Mouse (Mus musculus) hindbrain, embryonic 16.5 days (tissue): ENCODE results near the gene Tacc3. TPM values are rescaled to one million over a fixed set of nuclear protein-coding genes. Genes with fewer than 3 reads are reported as not detected.
A peak's percentile ranks its signal among the peaks of the same experiment; 100 is the strongest.

ENCODE experiments used
- ATAC-seq: fragments of 200-750 bp; cut with Nextera tagmentation; 2 replicates; pipeline ENCODE4 v1.8.0; 2017; ENCODE audit warnings: moderate TSS enrichment, moderate library complexity
- H3K27ac ChIP-seq: fragments of 300-500 bp; sonication (generic); 2 replicates; pipeline ENCODE4 v1.5.1; 2014; ENCODE audit warnings: low read depth, mild to moderate bottlenecking, control low read depth, low read length, moderate library complexity
- H3K27me3 ChIP-seq: fragments of 300-500 bp; sonication (generic); replicated peaks from 2 replicates; pipeline ENCODE4 v1.6.1; 2014; ENCODE audit warnings: low read length; ENCODE audit not compliant: control insufficient read depth, insufficient read depth
- H3K36me3 ChIP-seq: fragments of 300-500 bp; sonication (generic); 2 replicates; pipeline ENCODE4 v1.6.1; 2014; ENCODE audit warnings: mild to moderate bottlenecking, low read length, moderate library complexity, mixed read lengths; ENCODE audit not compliant: control insufficient read depth, insufficient read depth
- H3K4me1 ChIP-seq: fragments of 300-500 bp; sonication (generic); 2 replicates; pipeline ENCODE4 v1.6.1; 2014; ENCODE audit warnings: low read depth, low read length; ENCODE audit not compliant: control insufficient read depth, insufficient read depth
- H3K4me2 ChIP-seq: fragments of 300-500 bp; sonication (generic); 2 replicates; pipeline ENCODE4 v1.6.1; 2014; ENCODE audit warnings: mild to moderate bottlenecking, low read length, control low read depth, moderate library complexity
- H3K4me3 ChIP-seq: fragments of 300-500 bp; sonication (generic); 2 replicates; pipeline ENCODE4 v1.5.1; 2014; ENCODE audit warnings: mild to moderate bottlenecking, low read length, control low read depth, moderate library complexity
- H3K9ac ChIP-seq: fragments of 300-500 bp; sonication (generic); 2 replicates; pipeline ENCODE4 v1.6.1; 2014; ENCODE audit warnings: low read depth, mild to moderate bottlenecking, control low read depth, low read length, moderate library complexity
- H3K9me3 ChIP-seq: fragments of 300-500 bp; sonication (generic); 2 replicates; pipeline ENCODE4 v1.6.1; 2014; ENCODE audit warnings: mild to moderate bottlenecking, low read length, moderate library complexity; ENCODE audit not compliant: control insufficient read depth
- WGBS: fragments of 180-500 bp; shearing (Covaris S2); extraction: QIAGEN DNeasy Blood & Tissue Kit; methylation state at CpG from one replicate; pipeline ENCODE4 v1.1.7; 2014; 5-methylcytosine and 5-hydroxymethylcytosine counted together
- polyA plus RNA-seq: library from polyadenylated mRNA; unstranded; fragments of >200 nt; fragmentation: Nextera tagmentation; extraction: Ambion mirVana; gene quantifications from 2 replicates; pipeline ENCODE4 v1.2.1, GENCODE M21; 2015

Tacc3 gene
- polyA plus RNA-seq = 42.2 and 46.0 TPM in 2 replicates

- peak; percentile 97 for ATAC-seq
- H3K4me1 ChIP-seq = peaks cover 22% of the 10 kb centered on the region
- peak within 1 kb of the TSS; percentile 90 for H3K4me2 ChIP-seq
- peak within 1 kb of the TSS; percentile 84 for H3K9ac ChIP-seq
- 0 out of 2 replicates have a peak, but pooled peaks cover 4% of the 10 kb centered on the region for H3K36me3 ChIP-seq
- H3K27ac ChIP-seq = peak within 1 kb of the TSS; percentile 98
- H3K27me3 ChIP-seq = no peaks in the 10 kb centered on the region
- no peaks in the 10 kb centered on the region for H3K9me3 ChIP-seq
- under 1% methylated on average over 57 of the region's 60 CpGs for WGBS
- H3K4me3 ChIP-seq = peak within 1 kb of the TSS; percentile 86
Observed at GRCm38 (mm10) chr5:33657787-33658663, at the start of gene Tacc3, which contains the start of gene Tmem129. Gene Tacc3, plus strand, starts transcription at chr5:33658128. Gene Tmem129, minus strand, starts transcription at chr5:33658416.

GRCm38 (mm10) chr5:33609226-33609625 is 48.7 kb upstream of the Tacc3 start:
- Histone ChIP-seq H3K9me3 (no peaks in the 10 kb centered on the region), H3K27ac (no peak overlapping the region), H3K9ac (no peak overlapping the region), H3K4me1 (no peaks in the 10 kb centered on the region), H3K4me2 (no peak overlapping the region), H3K4me3 (no peak overlapping the region), H3K27me3 (no peaks in the 10 kb centered on the region), H3K36me3 (0 out of 2 replicates have a peak, but pooled peaks cover 6% of the 10 kb centered on the region)
- no peak for ATAC-seq
- WGBS = 89% methylated on average over 1 of the region's 1 CpGs

- WGBS = 100% methylated on average over 1 of the region's 1 CpGs
- Histone ChIP-seq H3K36me3 (0 out of 2 replicates have a peak, but pooled peaks cover 6% of the 10 kb centered on the region), H3K27me3 (no peaks in the 10 kb centered on the region), H3K4me3 (no peak overlapping the region), H3K4me1 (no peaks in the 10 kb centered on the region), H3K9me3 (no peaks in the 10 kb centered on the region), H3K27ac (no peak overlapping the region), H3K4me2 (no peak overlapping the region), H3K9ac (no peak overlapping the region)
- no peak for ATAC-seq
Observed at GRCm38 (mm10) chr5:33611795-33612194, 46.1 kb upstream of the Tacc3 start.

GRCm38 (mm10) chr5:33614391-33614790 is 43.5 kb upstream of the Tacc3 start:
- no peaks in the 10 kb centered on the region for H3K9me3 ChIP-seq
- H3K4me1 ChIP-seq = no peaks in the 10 kb centered on the region
- H3K27me3 ChIP-seq = no peaks in the 10 kb centered on the region
- 0 out of 2 replicates have a peak, but pooled peaks cover 2% of the 10 kb centered on the region for H3K36me3 ChIP-seq
- 90% methylated on average over 6 of the region's 6 CpGs for WGBS
- H3K4me2 ChIP-seq = no peak overlapping the region
- no peak overlapping the region for H3K4me3 ChIP-seq
- H3K9ac ChIP-seq = no peak overlapping the region
- no peak for ATAC-seq
- no peak overlapping the region for H3K27ac ChIP-seq

- no peak for ATAC-seq
- Histone ChIP-seq H3K27ac (no peak overlapping the region), H3K9me3 (no peaks in the 10 kb centered on the region), H3K27me3 (no peaks in the 10 kb centered on the region), H3K4me2 (no peak overlapping the region), H3K9ac (no peak overlapping the region), H3K4me3 (no peak overlapping the region), H3K36me3 (no peaks in the 10 kb centered on the region), H3K4me1 (no peaks in the 10 kb centered on the region)
- WGBS = 88% methylated on average over 2 of the region's 2 CpGs
Observed at GRCm38 (mm10) chr5:33622671-33623070, 35.3 kb upstream of the Tacc3 start.

- Histone ChIP-seq H3K9ac (no peak overlapping the region), H3K4me1 (peaks cover 9% of the 10 kb centered on the region), H3K4me2 (no peak overlapping the region), H3K27me3 (no peaks in the 10 kb centered on the region), H3K27ac (no peak overlapping the region), H3K9me3 (no peaks in the 10 kb centered on the region), H3K4me3 (no peak overlapping the region), H3K36me3 (no peaks in the 10 kb centered on the region)
- 68% methylated on average over 3 of the region's 3 CpGs for WGBS
- ATAC-seq = no peak
Observed at GRCm38 (mm10) chr5:33623766-33624165, 34.2 kb upstream of the Tacc3 start.

GRCm38 (mm10) chr5:33627968-33628367 is 30.0 kb upstream of the Tacc3 start:
- Histone ChIP-seq H3K4me2 (peak overlapping the region; percentile 66), H3K36me3 (no peaks in the 10 kb centered on the region), H3K27ac (peak overlapping the region; percentile 7; the same call in 1 of the 2 replicates), H3K4me3 (peak overlapping the region; percentile 4; the same call in 1 of the 2 replicates), H3K4me1 (peaks cover 15% of the 10 kb centered on the region), H3K27me3 (no peaks in the 10 kb centered on the region), H3K9me3 (no peaks in the 10 kb centered on the region), H3K9ac (no peak overlapping the region)
- WGBS = 37% methylated on average over 4 of the region's 4 CpGs
- ATAC-seq = no peak

GRCm38 (mm10) chr5:33628820-33629300 is 29.1 kb upstream of the Tacc3 start:
- no peaks in the 10 kb centered on the region for H3K36me3 ChIP-seq
- H3K9me3 ChIP-seq = no peaks in the 10 kb centered on the region
- H3K27ac ChIP-seq = peak overlapping the region; percentile 82
- peak overlapping the region; percentile 80 for H3K9ac ChIP-seq
- ATAC-seq = no peak
- H3K4me1 ChIP-seq = peaks cover 15% of the 10 kb centered on the region
- H3K4me2 ChIP-seq = peak overlapping the region; percentile 66
- H3K27me3 ChIP-seq = no peaks in the 10 kb centered on the region
- under 1% methylated on average over 24 of the region's 24 CpGs for WGBS
- peak overlapping the region; percentile 77 for H3K4me3 ChIP-seq

- 0% methylated on average over 50 of the region's 99 CpGs for WGBS
- H3K4me3 ChIP-seq = peak within 1 kb of the TSS; percentile 77
- no peaks in the 10 kb centered on the region for H3K9me3 ChIP-seq
- H3K9ac ChIP-seq = peak within 1 kb of the TSS; percentile 80
- H3K4me1 ChIP-seq = peaks cover 15% of the 10 kb centered on the region
- peak; percentile 96 for ATAC-seq
- H3K36me3 ChIP-seq = no peaks in the 10 kb centered on the region
- H3K27me3 ChIP-seq = no peaks in the 10 kb centered on the region
- H3K4me2 ChIP-seq = peak within 1 kb of the TSS; percentile 66
- peak within 1 kb of the TSS; percentile 82 for H3K27ac ChIP-seq
Observed at GRCm38 (mm10) chr5:33629301-33629987, 28.5 kb upstream of the Tacc3 start, which contains the start of the genes Fam53a and Gm9903. Gene Fam53a, minus strand, starts transcription at chr5:33629635. Gene Gm9903, plus strand, starts transcription at chr5:33629925.
